Mouse (Mus musculus): Measurements from ENCODE around the gene Mx1. TPM values are rescaled to one million over a fixed set of nuclear protein-coding genes. Genes with fewer than 3 reads are reported as not detected.

The Mx1 gene
- polyA plus RNA-seq, 1 experiment from 2014 or later: not detected

DNA sequence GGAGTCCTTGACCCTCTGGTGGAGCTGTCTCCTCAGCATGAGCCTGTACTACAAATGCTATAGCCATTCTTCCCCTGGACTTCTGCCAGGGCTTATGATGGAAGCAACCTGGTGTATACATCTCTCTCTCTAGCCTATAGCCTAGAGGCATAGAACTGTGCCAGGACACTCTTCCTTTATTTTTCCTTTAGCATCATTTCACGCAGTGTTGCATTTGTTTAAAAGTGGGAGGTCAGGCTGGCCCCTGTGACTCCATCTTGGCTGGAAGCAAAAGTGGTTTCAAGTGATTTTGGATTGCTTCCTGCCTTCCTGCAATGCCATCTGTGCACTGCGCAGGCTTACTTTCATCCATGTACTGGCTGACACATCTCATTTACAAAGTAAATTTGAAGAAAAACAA lies 28.5 kb downstream of the Mx1 start:
- Histone ChIP-seq H3K4me1 (no peaks in the 10 kb centered on the region), H3K4me3 (no peak overlapping the region)
- 90% methylated on average over 2 of the region's 2 CpGs for WGBS

DNA sequence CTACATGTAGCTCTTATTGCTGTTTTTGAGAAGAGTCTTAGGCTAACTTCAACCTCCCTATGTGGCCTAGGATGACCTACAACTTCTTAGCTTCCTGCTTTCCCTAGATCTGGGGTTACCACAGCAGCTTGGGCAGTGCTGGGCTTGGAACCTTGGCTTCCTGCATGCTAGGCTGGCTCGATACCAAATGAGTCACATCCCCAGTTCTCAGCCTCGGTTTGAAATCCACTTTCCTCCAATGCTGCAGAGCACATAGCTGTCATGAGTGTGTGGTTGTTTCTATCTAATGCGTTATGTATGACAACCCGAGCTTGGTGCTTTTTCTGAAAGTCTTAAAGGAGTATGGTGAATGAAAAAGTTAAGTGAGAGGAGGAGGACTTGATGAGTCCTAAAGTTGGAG lies 31.4 kb downstream of the Mx1 start:
- Histone ChIP-seq H3K36me3 (no peaks in the 10 kb centered on the region), H3K4me1 (no peaks in the 10 kb centered on the region), H3K27me3 (ENCODE audit: low read depth, poor library complexity, severe bottlenecking) (no peaks in the 10 kb centered on the region), H3K9me3 (replicated peaks) (no peaks in the 10 kb centered on the region), H3K27ac (no peak overlapping the region), H3K4me3 (no peak overlapping the region)
- DNase-seq (ENCODE audit: low spot score): no peak
- 87% methylated on average over 4 of the region's 4 CpGs for WGBS

More for the DNA sequence above, 28.5 kb downstream of the Mx1 start:
- Histone ChIP-seq H3K27ac (no peak overlapping the region), H3K9me3 (replicated peaks) (no peaks in the 10 kb centered on the region), H3K36me3 (no peaks in the 10 kb centered on the region), H3K27me3 (ENCODE audit: low read depth, poor library complexity, severe bottlenecking) (no peaks in the 10 kb centered on the region)
- no peak for DNase-seq (ENCODE audit: low spot score)

DNA sequence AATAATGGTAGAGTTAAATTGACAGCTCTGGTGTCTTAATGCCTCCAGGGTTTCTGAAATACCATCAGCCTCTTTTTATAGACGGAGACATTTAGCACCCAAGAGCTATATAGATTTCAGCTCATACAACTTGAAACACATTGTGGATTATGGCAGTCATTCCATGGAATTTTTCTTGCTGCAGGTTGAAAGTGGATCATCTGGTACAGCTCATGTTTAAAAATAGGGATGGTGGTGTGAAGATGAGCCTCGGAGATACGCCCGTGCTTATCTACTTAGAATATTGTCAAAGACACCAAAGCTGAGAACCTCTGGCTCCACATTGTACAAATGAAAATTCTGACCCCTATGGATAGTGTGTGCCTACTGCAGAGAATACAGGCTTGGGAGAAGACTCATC lies 32.6 kb downstream of the Mx1 start:
- WGBS: 96% methylated on average over 4 of the region's 4 CpGs
- Histone ChIP-seq H3K27me3 (ENCODE audit: low read depth, poor library complexity, severe bottlenecking) (no peaks in the 10 kb centered on the region), H3K4me1 (no peaks in the 10 kb centered on the region), H3K27ac (no peak overlapping the region), H3K9me3 (replicated peaks) (no peaks in the 10 kb centered on the region), H3K36me3 (no peaks in the 10 kb centered on the region), H3K4me3 (no peak overlapping the region)
- no peak for DNase-seq (ENCODE audit: low spot score)

DNA sequence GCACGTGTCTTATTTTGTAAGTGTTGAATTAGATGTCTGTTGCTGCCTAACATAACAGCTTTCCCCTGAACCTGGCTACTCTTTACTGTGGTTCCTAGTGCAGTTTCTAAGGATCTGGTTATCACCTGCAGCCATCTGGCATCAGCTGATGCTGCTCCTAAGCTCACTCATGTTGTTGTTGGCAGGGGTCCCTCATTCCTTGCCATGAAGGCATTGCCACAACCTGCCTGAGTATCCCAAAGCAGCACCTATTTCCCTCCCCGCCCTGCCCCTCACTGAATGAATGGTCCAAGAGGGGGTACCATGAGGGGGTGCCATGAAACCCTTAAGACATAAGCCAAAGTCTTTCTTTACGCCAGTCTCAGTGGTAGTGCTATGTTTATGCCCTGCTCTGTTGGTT lies 34.7 kb downstream of the Mx1 start:
- Histone ChIP-seq H3K4me3 (no peak overlapping the region), H3K4me1 (no peaks in the 10 kb centered on the region), H3K9me3 (replicated peaks) (no peaks in the 10 kb centered on the region), H3K36me3 (no peaks in the 10 kb centered on the region), H3K27me3 (ENCODE audit: low read depth, poor library complexity, severe bottlenecking) (no peaks in the 10 kb centered on the region), H3K27ac (no peak overlapping the region)
- 85% methylated on average over 3 of the region's 3 CpGs for WGBS
- no peak for DNase-seq (ENCODE audit: low spot score)

DNA sequence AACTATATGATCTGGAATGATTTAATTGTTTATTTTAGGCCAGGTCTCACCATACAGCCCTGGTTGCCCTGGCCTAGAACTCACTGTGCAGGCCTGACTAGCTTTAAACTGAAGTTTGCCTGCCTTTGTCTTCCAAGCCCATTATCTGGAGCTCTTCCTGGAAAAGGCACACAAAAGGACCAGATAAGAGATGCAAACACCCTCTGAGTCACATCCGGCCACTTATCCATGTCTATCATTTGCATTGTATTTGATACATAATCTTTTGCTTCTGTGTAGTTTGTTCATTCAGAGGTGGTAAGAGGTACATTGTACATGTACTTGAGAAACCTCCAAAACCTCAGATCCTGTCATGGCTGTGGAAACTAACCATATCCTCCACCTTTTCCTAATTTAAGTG lies 39.1 kb downstream of the Mx1 start:
- Histone ChIP-seq H3K27me3 (ENCODE audit: low read depth, poor library complexity, severe bottlenecking) (no peaks in the 10 kb centered on the region), H3K36me3 (no peaks in the 10 kb centered on the region), H3K4me1 (no peaks in the 10 kb centered on the region), H3K27ac (no peak overlapping the region), H3K9me3 (replicated peaks) (no peaks in the 10 kb centered on the region), H3K4me3 (no peak overlapping the region)
- no peak for DNase-seq (ENCODE audit: low spot score)
- WGBS: 91% methylated on average over 1 of the region's 1 CpGs

DNA sequence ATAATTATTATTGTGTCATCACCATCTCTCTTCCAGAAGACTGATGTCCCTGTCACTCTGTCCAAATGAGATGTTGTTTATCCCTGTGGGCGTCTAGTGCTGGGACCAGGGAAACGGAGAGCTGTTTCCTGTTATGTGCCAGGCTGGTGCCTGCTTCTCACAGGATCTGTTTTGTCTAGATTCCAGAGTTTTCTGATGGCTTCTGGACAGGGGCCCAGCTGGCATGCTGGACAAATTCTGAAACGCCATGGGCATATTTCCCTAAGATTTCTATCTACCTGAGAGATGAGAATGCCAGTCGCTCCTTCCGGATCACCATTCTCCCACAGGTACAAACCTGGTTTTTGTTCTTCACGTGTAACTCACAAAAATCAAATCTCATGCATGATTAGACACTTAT lies 41.0 kb downstream of the Mx1 start:
- H3K9me3 ChIP-seq (replicated peaks): no peaks in the 10 kb centered on the region
- no peak overlapping the region for H3K4me3 ChIP-seq
- peaks cover 6% of the 10 kb centered on the region; the same call in 1 of the 2 replicates for H3K4me1 ChIP-seq
- H3K27ac ChIP-seq: no peak overlapping the region
- WGBS: 84% methylated on average over 6 of the region's 6 CpGs
- no peaks in the 10 kb centered on the region for H3K27me3 ChIP-seq (ENCODE audit: low read depth, poor library complexity, severe bottlenecking)
- no peaks in the 10 kb centered on the region for H3K36me3 ChIP-seq
- no peak for DNase-seq (ENCODE audit: low spot score)

DNA sequence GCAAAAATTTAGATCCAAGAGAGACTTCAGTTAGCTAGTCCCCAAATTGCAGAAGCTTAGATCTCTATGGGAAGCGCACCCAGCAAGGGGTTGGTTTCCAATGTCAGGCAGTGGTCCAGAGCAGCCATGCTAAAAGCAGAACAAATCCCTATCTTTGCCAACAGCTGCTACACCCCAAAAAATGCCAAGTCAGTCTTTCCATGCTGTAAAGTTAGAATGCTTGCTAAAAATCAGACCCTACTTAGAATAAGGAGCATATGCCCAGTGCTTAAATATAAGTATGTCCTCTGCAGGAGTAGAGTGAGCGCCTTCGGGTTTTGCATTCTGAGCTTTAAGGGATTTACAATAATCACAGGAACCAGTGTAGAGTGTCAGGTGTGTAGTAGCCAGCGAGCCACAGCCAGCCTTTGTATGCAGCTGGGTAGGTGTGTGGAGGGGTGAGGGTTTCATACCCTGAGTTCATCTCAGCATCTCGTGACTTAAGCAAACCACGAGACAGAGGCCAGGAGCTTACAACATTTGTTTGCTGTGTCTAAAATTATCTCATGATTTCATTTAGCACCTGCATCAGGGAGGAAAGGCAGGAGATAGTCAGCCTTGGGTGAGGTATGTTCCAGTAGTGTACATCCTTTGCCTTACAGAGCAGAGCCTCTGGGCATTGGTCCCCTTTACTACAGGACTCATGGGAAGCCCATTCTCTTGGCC lies 43.8 kb downstream of the Mx1 start:
- Histone ChIP-seq H3K27ac (no peak overlapping the region), H3K27me3 (ENCODE audit: low read depth, poor library complexity, severe bottlenecking) (no peaks in the 10 kb centered on the region), H3K36me3 (no peaks in the 10 kb centered on the region), H3K9me3 (replicated peaks) (no peaks in the 10 kb centered on the region), H3K4me3 (no peak overlapping the region), H3K4me1 (peaks cover 6% of the 10 kb centered on the region; the same call in 1 of the 2 replicates)
- DNase-seq (ENCODE audit: low spot score): no peak
- WGBS: 93% methylated on average over 6 of the region's 6 CpGs

DNA sequence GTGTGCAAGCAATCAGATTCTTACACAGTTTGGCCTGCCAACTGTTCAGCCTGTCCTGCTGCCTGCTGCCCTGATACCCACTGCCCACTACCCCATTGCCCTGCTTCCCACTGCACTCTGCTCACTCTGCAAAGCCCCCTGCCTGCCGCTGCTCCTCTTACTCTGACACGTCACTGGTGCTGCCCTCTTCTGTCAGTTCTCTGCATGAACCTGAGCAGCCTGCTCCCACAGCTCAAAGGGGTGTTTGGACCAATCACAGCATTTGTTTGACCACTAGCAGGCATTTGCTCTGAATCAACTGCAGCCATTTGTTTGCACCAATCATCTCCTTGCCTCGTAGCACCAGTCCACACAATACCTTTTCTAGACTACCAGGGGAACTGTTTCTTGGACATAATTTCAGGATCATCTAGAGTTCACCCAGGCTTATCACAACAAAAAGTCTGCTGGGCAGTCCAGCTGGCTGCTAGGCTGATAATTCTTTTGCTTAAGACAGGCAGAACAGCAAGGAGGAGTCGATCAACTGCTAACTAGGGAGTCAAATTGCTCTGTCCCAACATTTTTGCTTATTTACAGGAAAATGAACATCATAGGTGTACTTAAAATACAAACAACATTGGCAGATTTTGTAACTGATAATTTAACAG lies 44.7 kb downstream of the Mx1 start:
- Histone ChIP-seq H3K4me3 (no peak overlapping the region), H3K27me3 (ENCODE audit: low read depth, poor library complexity, severe bottlenecking) (no peaks in the 10 kb centered on the region), H3K36me3 (no peaks in the 10 kb centered on the region), H3K27ac (no peak overlapping the region), H3K4me1 (peaks cover 6% of the 10 kb centered on the region; the same call in 1 of the 2 replicates), H3K9me3 (replicated peaks) (no peaks in the 10 kb centered on the region)
- peak; percentile 66 for DNase-seq (ENCODE audit: low spot score)
- WGBS: 23% methylated on average over 4 of the region's 4 CpGs

DNA sequence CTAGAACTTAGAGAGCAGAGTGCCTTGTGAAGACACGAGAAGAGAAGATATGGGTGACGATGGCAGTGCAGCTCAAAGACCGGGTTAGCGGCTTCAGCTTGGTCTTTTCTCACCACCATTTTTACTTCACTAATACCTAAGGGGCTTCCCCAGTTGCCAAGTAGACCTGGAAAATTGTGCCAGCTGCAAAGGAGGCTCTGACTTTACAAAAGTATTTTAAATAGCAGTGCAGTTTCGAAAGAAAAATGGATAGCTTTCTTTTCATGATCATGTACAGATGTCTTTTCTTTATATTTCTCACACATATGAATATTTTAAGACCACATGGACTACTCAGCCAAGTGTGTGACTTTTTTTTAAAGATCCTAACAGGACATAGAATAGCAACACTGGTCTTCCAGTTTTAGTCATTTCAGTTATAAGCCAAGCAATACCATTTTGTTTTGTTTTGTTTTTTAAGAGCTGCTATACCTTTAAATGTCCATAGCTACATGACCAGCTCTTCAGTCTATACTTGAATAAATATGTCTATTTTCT lies 57.2 kb downstream of the Mx1 start:
- Histone ChIP-seq H3K27ac (no peak overlapping the region), H3K36me3 (no peaks in the 10 kb centered on the region), H3K4me3 (no peak overlapping the region), H3K27me3 (ENCODE audit: low read depth, poor library complexity, severe bottlenecking) (no peaks in the 10 kb centered on the region), H3K4me1 (no peaks in the 10 kb centered on the region), H3K9me3 (replicated peaks) (no peaks in the 10 kb centered on the region)
- WGBS: 92% methylated on average over 5 of the region's 5 CpGs
- no peak for DNase-seq (ENCODE audit: low spot score)

DNA sequence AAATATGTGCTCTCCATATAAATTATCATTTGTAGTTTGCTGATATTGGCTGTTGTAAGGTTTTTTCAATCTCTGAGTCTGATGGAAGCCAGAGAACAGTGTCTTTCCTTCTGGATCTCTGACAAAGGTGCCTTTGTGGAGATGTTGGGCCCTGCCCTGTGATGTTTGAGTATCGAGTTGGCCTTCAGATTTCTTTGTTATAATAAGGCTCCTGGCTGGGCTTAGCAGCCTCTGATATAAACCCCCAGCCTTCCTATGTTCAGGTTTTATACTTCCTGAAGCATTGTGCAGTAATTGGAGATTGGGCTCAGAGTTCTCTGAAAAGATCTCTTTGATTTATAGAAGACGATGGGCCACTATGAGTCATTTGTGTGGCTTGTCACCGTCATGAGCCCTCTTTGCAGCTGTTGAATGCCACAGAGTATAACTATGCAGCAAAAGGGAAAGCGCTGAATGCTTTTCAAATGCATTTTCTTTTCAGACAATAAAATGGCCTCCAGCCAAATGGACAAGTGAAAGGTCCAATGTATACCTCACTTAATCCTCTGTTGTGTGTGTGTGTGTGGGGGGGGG lies 60.4 kb downstream of the Mx1 start:
- H3K9me3 ChIP-seq (replicated peaks): no peaks in the 10 kb centered on the region
- no peak for DNase-seq (ENCODE audit: low spot score)
- no peaks in the 10 kb centered on the region for H3K4me1 ChIP-seq
- H3K27ac ChIP-seq: no peak overlapping the region
- no peaks in the 10 kb centered on the region for H3K27me3 ChIP-seq (ENCODE audit: low read depth, poor library complexity, severe bottlenecking)
- H3K4me3 ChIP-seq: no peak overlapping the region
- WGBS: 88% methylated on average over 4 of the region's 4 CpGs
- H3K36me3 ChIP-seq: no peaks in the 10 kb centered on the region

DNA sequence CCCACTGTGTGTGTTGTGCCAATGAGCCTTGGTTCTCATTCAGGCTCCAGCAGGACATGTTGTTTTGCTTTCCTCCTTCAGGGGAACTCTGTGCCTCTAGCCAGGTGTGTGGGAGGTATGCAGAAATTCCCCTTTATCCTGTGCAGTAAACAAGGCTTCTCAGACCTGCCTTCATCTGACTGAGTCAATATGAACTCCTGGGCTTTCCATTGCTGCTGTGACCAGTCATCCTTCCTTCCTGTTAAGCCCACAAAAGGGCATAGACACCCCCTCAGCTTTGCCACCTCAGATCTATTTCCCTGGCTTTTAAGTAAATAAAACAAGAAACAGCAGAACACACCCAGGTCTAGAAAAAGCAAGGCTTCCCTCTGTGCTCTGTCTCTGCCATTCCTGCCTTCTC lies 61.0 kb downstream of the Mx1 start:
- Histone ChIP-seq H3K36me3 (no peaks in the 10 kb centered on the region), H3K4me3 (no peak overlapping the region), H3K9me3 (replicated peaks) (no peaks in the 10 kb centered on the region), H3K27me3 (ENCODE audit: low read depth, poor library complexity, severe bottlenecking) (no peaks in the 10 kb centered on the region), H3K27ac (no peak overlapping the region), H3K4me1 (no peaks in the 10 kb centered on the region)
- DNase-seq (ENCODE audit: low spot score): no peak

DNA sequence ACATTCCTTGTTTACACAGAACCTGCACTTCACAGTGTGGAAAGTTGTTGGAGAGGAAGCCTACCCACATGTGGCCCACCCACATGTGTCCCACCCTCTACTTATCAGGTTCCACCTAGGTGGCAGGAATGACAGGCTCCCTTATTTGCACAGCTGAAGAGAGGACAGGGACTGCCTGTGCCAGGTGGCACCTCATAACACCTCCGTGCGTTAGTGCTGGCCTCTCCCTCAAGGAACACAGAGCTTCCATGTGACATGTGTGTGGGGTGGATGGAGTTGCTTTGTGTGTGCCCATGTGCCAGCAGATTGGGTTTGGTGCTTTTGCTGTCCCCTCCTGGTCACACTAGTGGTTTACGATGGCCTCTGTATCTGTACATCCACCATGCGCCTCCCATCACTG lies 62.7 kb downstream of the Mx1 start:
- H3K4me3 ChIP-seq: no peak overlapping the region
- H3K27me3 ChIP-seq (ENCODE audit: low read depth, poor library complexity, severe bottlenecking): no peaks in the 10 kb centered on the region
- 90% methylated on average over 4 of the region's 4 CpGs for WGBS

DNA sequence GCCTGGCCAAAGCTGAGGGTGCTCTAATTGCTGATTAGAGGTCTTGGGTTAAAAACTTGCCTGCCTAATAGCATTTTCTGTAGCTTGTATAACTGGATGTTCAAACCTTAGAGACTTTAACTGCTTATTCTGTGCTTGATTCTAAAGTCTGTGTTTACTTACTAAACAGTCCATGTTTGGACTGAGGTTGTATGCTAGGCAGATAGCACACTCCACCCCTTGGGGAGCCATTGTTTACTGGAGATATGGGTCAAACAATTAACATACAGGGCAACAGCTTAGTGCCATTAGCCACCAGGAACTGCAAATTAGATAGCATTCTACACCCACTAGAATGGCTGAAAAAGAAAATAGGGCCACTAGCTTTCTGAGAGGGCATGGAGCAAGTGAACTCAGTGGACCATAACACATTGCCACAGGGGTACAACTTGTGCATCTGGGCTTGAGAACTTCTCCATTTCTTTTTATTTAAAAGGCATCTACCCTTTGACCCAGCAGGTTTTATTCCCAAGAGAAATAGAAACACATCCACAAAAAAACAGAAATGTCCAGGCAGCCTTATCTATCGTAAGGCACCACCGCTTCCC lies 64.7 kb downstream of the Mx1 start:
- DNase-seq (ENCODE audit: low spot score): no peak
- no peaks in the 10 kb centered on the region for H3K27me3 ChIP-seq (ENCODE audit: low read depth, poor library complexity, severe bottlenecking)
- no peaks in the 10 kb centered on the region for H3K9me3 ChIP-seq (replicated peaks)
- no peak overlapping the region for H3K27ac ChIP-seq
- 93% methylated on average over 2 of the region's 2 CpGs for WGBS
- no peaks in the 10 kb centered on the region for H3K4me1 ChIP-seq
- H3K36me3 ChIP-seq: no peaks in the 10 kb centered on the region
- no peak overlapping the region for H3K4me3 ChIP-seq

More for the DNA sequence above, 62.7 kb downstream of the Mx1 start:
- Histone ChIP-seq H3K4me1 (no peaks in the 10 kb centered on the region), H3K36me3 (no peaks in the 10 kb centered on the region), H3K9me3 (replicated peaks) (no peaks in the 10 kb centered on the region), H3K27ac (no peak overlapping the region)
- DNase-seq (ENCODE audit: low spot score): no peak
